Mouse (Mus musculus) bone marrow, adult 2 months (tissue): ENCODE data around the gene D630039A03Rik. TPM values are rescaled to one million over a fixed set of nuclear protein-coding genes. Genes with fewer than 3 reads are reported as not detected.

Source experiments
- H3K27ac ChIP-seq: fragments of 200-500 bp; 2 replicates; pipeline ENCODE4 v1.5.1; 2012; ENCODE audit warnings: low read depth, mild to moderate bottlenecking, control low read depth, inconsistent platforms, low read length; ENCODE audit not compliant: control insufficient read depth, poor library complexity, insufficient read depth
- H3K4me1 ChIP-seq: fragments of 200-500 bp; 2 replicates; pipeline ENCODE4 v1.6.1; 2011; ENCODE audit warnings: low read length; ENCODE audit not compliant: control insufficient read depth, insufficient read depth
- H3K4me3 ChIP-seq: fragments of 200-500 bp; replicated peaks from 2 replicates; pipeline ENCODE3; 2011; ENCODE audit warnings: mild to moderate bottlenecking, low read depth, low read length, control low read depth; ENCODE audit not compliant: control insufficient read depth
- CTCF ChIP-seq: fragments of 200-500 bp; IDR thresholded peaks from 2 replicates; pipeline ENCODE4 v1.5.1; 2011; ENCODE audit warnings: low read length, control low read depth; ENCODE audit not compliant: control insufficient read depth, insufficient read depth
- POLR2A ChIP-seq: fragments of 200-500 bp; IDR thresholded peaks from 2 replicates; pipeline ENCODE4 v1.6.1; 2011; ENCODE audit warnings: low read depth, mild to moderate bottlenecking, control low read depth, low read length, borderline replicate concordance; ENCODE audit not compliant: control insufficient read depth
- WGBS: fragments of 180-500 bp; shearing (Covaris S2); methylation state at CpG from one replicate; pipeline ENCODE4 v1.1.7; 2018; 5-methylcytosine and 5-hydroxymethylcytosine counted together
- polyA plus RNA-seq: library from polyadenylated mRNA; stranded (reverse); fragments of >200 nt; gene quantifications from 2 replicates; pipeline ENCODE4 v1.2.4, GENCODE M21; 2011; ENCODE audit warnings: low replicate concordance; ENCODE audit not compliant: missing spikeins, insufficient read depth, insufficient read length

D630039A03Rik gene
- polyA plus RNA-seq, 1 experiment, result 1.1 TPM

DNA sequence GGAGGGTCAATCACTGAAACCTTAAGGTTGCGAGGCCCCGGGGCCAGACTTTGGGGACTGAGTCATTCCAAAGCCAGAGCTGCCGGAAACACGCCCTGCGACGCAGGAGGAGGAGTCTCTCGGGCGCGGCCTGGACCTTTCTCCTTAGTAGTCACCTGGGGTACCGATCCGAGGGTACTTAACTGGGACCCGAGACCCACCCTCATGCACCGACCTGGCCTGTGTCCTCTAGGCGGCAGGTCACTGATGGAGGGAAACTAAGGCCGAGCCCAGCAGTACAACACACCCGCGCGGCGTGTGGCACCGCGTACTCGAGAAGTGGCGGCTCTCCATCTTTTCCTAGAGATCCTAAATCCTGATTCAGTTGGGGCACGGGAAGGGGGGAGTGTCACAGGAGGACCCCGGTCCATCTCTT lies 39.5 kb upstream of the D630039A03Rik start:
- TF ChIP-seq CTCF (no peak; the same call in 1 of the 2 replicates), POLR2A (peak; percentile 35; the same call in 1 of the 2 replicates)
- Histone ChIP-seq H3K4me1 (peaks cover 1% of the 10 kb centered on the region; the same call in 1 of the 2 replicates), H3K4me3 (peak overlapping the region; percentile 100), H3K27ac (peak overlapping the region; percentile 96)
- under 1% methylated on average over 25 of the region's 25 CpGs for WGBS

DNA sequence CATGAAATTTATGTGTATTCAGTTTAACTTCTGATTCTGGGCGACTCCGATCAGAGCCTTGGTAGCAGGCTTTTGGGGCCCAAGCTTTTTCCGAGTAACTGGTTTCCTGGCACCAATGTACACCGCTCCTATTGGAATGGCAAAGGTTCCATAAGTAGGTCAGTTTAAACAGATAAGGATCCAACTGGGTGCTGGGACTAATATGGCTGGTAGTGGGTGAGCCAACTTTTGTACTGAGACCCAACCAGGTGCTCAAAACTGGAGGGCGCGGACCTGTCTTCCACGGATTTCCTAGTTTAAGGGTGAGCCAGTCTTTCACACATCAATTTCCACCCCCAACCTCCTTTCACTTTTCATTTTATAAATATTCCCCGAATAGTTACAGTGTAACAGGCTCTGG lies 38.9 kb upstream of the D630039A03Rik start:
- TF ChIP-seq POLR2A, result no peak
- TF ChIP-seq CTCF, result no peak
- Histone ChIP-seq H3K4me1 (peaks cover 1% of the 10 kb centered on the region; the same call in 1 of the 2 replicates), H3K27ac (no peak overlapping the region), H3K4me3 (peak overlapping the region; percentile 100)
- 67% methylated on average over 8 of the region's 8 CpGs for WGBS

DNA sequence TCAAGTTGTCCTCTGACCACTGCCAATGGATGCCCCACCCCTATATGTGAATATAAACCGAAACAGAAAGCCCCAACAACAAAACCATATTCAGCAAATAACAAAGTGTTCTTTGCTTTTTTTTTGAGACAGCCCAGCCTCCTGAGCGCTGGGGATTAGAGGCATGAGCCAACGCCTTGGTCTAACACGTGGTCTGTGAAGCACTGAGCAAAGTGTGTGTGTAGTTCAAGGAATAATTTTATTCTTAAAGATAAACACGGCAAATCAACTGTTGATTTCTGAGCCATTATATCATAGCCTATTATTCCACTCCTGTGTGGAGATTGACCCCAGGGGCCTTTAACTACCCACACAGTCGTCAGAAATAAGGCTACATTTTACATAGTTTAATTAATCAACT lies 38.5 kb upstream of the D630039A03Rik start:
- peaks cover 1% of the 10 kb centered on the region; the same call in 1 of the 2 replicates for H3K4me1 ChIP-seq
- no peak overlapping the region for H3K4me3 ChIP-seq
- WGBS, result 54% methylated on average over 6 of the region's 6 CpGs
- H3K27ac ChIP-seq, result no peak overlapping the region
- TF ChIP-seq CTCF (no peak), POLR2A (no peak)

DNA sequence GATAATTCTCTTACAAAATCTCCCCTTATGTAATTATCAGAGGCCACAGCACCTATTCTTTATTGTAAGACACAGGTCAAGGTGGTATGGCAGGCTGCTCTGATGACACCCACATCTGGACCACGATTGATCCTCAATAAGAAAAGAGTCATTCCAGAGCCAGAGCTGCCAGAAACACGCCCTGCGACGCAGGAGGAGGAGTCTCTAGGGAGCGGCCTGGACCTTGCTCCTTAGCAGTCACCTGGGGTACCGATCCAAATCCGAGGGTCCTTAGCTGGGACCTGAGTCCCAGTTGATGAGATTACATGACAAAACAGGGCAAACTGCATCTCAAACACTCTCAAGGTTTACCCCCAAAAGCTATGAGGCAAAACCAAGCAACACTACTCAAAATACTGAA lies 37.7 kb upstream of the D630039A03Rik start:
- Histone ChIP-seq H3K4me3 (no peak overlapping the region), H3K27ac (no peak overlapping the region), H3K4me1 (no peaks in the 10 kb centered on the region; the same call in 1 of the 2 replicates)
- no peak for TF ChIP-seq POLR2A
- WGBS, result 84% methylated on average over 7 of the region's 7 CpGs

DNA sequence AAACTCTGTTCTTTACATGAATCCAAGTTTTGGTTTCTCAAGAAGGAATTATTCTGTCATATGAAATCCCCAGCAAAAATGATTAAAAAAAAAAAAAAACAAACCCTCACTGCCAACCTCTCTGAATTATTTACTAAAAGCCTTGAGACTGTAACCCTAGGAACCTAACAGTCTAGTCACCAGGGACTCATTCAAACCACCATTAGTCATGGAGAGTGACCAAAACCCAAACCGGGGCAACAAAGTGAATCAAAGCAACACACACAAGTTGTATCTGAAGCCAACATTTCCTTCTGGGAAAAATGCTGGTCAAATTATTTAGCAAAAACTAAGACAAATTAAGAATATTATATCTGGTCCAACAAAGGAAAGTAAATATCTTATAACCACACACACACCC lies 36.8 kb upstream of the D630039A03Rik start:
- Histone ChIP-seq H3K4me1 (no peaks in the 10 kb centered on the region; the same call in 1 of the 2 replicates), H3K27ac (no peak overlapping the region), H3K4me3 (no peak overlapping the region)
- TF ChIP-seq POLR2A, result no peak
- TF ChIP-seq CTCF, result no peak
- WGBS, result 80% methylated on average over 1 of the region's 1 CpGs

DNA sequence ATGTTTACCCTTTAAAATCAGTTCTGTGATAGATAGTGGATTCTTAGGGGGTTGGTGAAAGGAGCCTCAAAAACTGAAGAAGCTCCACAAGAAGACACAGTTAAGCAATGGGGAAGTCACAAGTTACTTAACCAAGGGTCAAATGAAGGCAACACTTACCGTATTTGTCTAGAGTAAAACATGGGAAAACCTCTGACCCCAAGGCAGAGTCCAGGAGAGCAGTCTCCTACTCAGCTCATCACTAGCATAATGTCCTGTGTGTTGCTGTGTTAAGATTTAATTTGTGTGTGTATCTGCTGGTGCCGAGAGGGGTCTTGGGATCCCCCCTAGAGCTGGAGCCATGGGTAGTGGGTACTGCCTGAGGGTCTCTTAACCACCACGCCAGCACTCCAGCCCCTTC lies 36.3 kb upstream of the D630039A03Rik start:
- TF ChIP-seq CTCF (no peak), POLR2A (no peak)
- WGBS, result 74% methylated on average over 3 of the region's 3 CpGs
- Histone ChIP-seq H3K4me3 (no peak overlapping the region), H3K4me1 (no peaks in the 10 kb centered on the region; the same call in 1 of the 2 replicates), H3K27ac (no peak overlapping the region)

DNA sequence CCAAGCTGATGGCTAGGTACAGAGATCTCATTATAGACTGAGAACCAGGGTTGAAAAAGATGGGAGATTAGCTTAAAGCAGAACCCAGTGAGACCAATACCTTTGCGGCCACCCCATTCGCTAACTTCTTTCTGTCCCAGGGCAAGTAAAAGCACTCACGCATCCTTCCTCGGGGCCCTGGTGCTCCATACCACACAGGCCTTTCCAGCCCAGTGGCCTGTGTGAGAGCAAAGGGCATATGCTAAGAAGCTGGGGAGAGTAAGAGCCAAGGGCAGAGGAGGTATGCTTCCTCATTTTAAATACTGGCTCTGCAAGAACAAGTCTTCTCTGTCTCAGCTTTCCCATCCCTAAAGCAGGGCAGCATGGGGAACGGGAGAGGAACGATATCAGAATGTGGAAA lies 33.8 kb upstream of the D630039A03Rik start:
- no peak overlapping the region for H3K4me3 ChIP-seq
- 90% methylated on average over 6 of the region's 6 CpGs for WGBS
- H3K27ac ChIP-seq, result no peak overlapping the region
- H3K4me1 ChIP-seq, result no peaks in the 10 kb centered on the region; the same call in 1 of the 2 replicates
- no peak for TF ChIP-seq POLR2A
- TF ChIP-seq CTCF, result no peak

DNA sequence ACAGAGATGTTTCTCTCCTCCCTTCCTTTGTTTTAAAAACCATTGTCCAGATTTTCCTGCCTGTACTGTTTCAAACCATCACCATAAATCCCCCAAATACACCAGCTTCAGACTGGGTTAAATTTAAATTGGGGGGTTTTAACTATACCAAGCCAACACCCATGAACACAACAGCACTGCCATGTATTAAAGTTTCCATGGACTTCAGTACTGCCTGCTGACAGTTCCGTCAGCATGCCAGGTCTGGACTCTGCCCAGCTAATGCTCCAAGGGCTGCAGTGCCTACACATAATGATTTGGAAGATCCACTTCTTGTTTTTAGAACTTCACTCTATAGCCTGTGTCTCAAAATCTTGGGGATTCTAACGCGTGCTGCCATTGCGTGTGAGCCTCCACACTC lies 31.4 kb upstream of the D630039A03Rik start:
- no peak overlapping the region for H3K4me3 ChIP-seq
- 91% methylated on average over 4 of the region's 4 CpGs for WGBS
- H3K27ac ChIP-seq, result no peak overlapping the region

DNA sequence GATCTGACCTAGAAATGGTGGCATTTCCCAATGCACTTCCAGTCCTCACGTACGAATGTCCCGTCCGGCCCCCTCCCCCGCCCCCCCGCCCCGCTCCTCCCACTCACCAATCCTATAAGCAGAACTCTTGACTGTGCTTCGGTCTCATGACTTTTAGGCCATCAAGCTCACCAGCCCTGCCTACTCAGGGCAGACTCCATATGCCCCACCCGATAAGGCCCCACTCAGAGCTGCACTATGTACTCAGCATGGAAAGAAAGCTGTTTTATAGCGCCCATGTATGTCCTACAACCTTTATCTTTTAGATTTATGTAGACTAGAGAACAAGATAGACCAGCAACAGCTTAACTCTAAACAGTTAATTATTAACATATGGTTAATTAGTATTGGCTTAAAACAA lies 30.9 kb upstream of the D630039A03Rik start:
- Histone ChIP-seq H3K27ac (no peak overlapping the region), H3K4me1 (no peaks in the 10 kb centered on the region; the same call in 1 of the 2 replicates)
- TF ChIP-seq POLR2A, result no peak
- TF ChIP-seq CTCF, result no peak

More for the DNA sequence above, 31.4 kb upstream of the D630039A03Rik start:
- no peaks in the 10 kb centered on the region; the same call in 1 of the 2 replicates for H3K4me1 ChIP-seq
- TF ChIP-seq CTCF (no peak), POLR2A (no peak)

More for the DNA sequence above, 30.9 kb upstream of the D630039A03Rik start:
- WGBS, result 83% methylated on average over 10 of the region's 10 CpGs
- H3K4me3 ChIP-seq, result no peak overlapping the region
